Mouse (Mus musculus) megakaryocyte-erythroid progenitor cell, adult 5-6 weeks (primary cell): ENCODE results near the gene Cuedc1. TPM values are rescaled to one million over a fixed set of nuclear protein-coding genes. Genes with fewer than 3 reads are reported as not detected.

Source experiments
- total RNA-seq, 2 experiments: library from RNA; stranded (forward) in 1 of 2; stranded (reverse) in 1 of 2; fragments of 200-1000, 215-1000 nt in 1 of 2; fragments of >200 nt in 1 of 2; fragmentation: Nextera tagmentation in 1 of 2; gene quantifications; 2 replicates each; pipeline ENCODE4 v1.2.3; 2014 to 2017

Gene Cuedc1
- total RNA-seq, 2 experiments from 2014 or later = 0.19 to 2.3 TPM

Other genes starting within 250 kb of the Cuedc1 start
- 4.3 and 6.8 TPM in 2 replicates for gene Mks1, start 244.8 kb upstream of the Cuedc1 start, total RNA-seq (2014; fragmentation: Nextera tagmentation)
- 2.4 and 8.4 TPM in 2 replicates for gene Mks1, start 244.8 kb upstream of the Cuedc1 start, total RNA-seq (2017)
- not detected in 2 replicates for gene Epx, start 222.5 kb upstream of the Cuedc1 start, total RNA-seq (2014; fragmentation: Nextera tagmentation)
- gene Epx, start 222.5 kb upstream of the Cuedc1 start, total RNA-seq (2017) = 3.9 TPM in 1 of 2 replicates, not detected in the other
- gene Olfr462, start 205.8 kb upstream of the Cuedc1 start, total RNA-seq (2014; fragmentation: Nextera tagmentation) = not detected in 2 replicates
- gene Olfr462, start 205.8 kb upstream of the Cuedc1 start, total RNA-seq (2017) = not detected in 2 replicates
- not detected in 2 replicates for gene Olfr463, start 200.7 kb upstream of the Cuedc1 start, total RNA-seq (2014; fragmentation: Nextera tagmentation)
- gene Olfr463, start 200.7 kb upstream of the Cuedc1 start, total RNA-seq (2017) = not detected in 2 replicates
- not detected in 2 replicates for gene Olfr464, start 177.1 kb upstream of the Cuedc1 start, total RNA-seq (2014; fragmentation: Nextera tagmentation)
- gene Olfr464, start 177.1 kb upstream of the Cuedc1 start, total RNA-seq (2017) = not detected in 2 replicates
- 18.4 and 30.2 TPM in 2 replicates for gene Dynll2, start 110.5 kb upstream of the Cuedc1 start, total RNA-seq (2014; fragmentation: Nextera tagmentation)
- gene Dynll2, start 110.5 kb upstream of the Cuedc1 start, total RNA-seq (2017) = 9.6 and 26.7 TPM in 2 replicates
- 304 and 315 TPM in 2 replicates for gene Srsf1, start 50.7 kb upstream of the Cuedc1 start, total RNA-seq (2014; fragmentation: Nextera tagmentation)
- 750 and 793 TPM in 2 replicates for gene Srsf1, start 50.7 kb upstream of the Cuedc1 start, total RNA-seq (2017)
- gene Vezf1, start 29.8 kb upstream of the Cuedc1 start, total RNA-seq (2014; fragmentation: Nextera tagmentation) = 30.9 and 35.9 TPM in 2 replicates
- gene Vezf1, start 29.8 kb upstream of the Cuedc1 start, total RNA-seq (2017) = 14.2 and 24.7 TPM in 2 replicates
- gene Mrps23, start 106.3 kb downstream of the Cuedc1 start, total RNA-seq (2014; fragmentation: Nextera tagmentation) = 78.6 and 78.8 TPM in 2 replicates
- gene Mrps23, start 106.3 kb downstream of the Cuedc1 start, total RNA-seq (2017) = 58.9 and 154 TPM in 2 replicates
- not detected in 2 replicates for gene Ccdc182, start 196.0 kb downstream of the Cuedc1 start, total RNA-seq (2014; fragmentation: Nextera tagmentation)
- not detected in 2 replicates for gene Ccdc182, start 196.0 kb downstream of the Cuedc1 start, total RNA-seq (2017)